Mouse (Mus musculus) spleen, embryonic (tissue): ENCODE results near the gene Gm20388.

Experiments used
- CTCF ChIA-PET: fragments of 350-600 bp; sonication (Branson Sonifier 250); formaldehyde crosslinking; loops from one replicate; lab custom pipeline; 2022; lab: Charles Lee

Gene Gm20388

DNA sequence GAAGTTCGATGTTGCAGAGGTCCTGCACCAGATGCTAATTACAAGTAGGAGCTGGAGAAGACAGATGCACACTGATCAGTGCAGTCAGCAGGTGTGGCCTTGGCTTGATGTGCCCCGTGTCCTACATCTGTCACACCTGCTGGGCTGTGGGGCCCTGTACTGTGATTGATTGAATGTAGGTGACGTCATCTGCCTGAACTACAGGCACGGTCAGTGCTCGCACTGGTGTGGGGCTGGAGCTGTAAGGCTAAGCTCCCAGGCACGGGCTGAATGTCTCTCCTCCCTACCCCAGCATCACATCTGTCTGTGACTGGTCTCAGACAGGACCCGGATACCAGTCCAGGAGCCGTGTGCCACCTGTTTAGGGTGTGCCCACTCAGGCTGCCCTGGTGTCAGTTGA, 3870.6 kb downstream of the Gm20388 start:
- CTCF ChIA-PET = no interaction called here

DNA sequence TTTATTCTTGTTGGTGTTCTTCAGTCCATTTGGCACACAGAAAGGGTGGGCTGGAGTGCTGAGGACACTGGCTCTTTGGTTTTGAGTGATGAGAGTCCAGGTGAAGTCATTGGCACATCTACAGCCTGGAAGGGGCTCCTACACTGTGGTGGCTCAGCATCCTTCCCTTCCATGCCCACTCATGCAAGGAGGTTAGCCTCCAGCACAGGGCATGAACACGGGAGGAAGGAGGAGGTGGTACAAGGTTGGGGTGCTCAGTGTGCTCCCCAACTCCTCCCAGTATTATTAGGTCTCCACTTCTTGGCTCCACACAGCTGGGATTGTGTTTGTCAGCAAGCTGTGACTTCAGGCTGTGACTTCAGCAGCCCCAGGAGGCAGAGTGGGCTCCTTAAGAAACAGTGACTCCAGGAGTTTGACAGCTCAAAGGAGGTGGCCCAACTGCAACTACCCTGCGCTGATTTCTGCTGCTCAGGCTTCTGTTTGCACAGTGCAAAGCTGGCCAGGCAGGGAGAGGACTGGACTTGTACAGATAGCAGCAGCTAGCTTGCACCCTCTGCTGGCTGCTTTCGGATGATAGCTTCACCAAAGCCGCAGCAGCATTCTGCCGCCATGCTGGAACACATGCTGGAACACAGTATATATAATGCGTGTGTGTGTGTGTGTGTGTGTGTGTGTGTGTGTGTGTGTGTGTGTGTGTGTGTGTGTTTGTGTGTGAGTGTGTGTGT, 3873.0 kb downstream of the Gm20388 start:
- CTCF ChIA-PET = no interaction called here

DNA sequence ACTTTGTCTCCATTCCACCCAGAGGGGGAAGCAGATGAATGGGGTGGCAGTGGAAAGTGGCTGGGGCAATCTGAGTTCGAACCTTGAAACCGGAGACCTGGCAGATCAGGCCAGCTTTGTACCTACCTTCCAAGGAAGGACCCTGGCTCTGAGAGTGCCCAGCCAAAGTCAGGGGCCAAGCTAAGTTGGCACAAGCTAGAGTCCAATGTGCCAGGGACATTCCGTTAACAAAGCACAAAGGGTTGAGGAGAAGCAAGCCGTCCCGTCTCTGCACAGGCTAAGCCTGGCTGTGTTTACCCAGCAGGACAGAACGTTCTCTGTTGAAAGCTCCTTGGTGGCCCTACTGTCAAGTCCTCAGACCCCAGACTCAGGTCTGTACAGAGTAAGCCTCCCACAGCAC, 3875.5 kb downstream of the Gm20388 start:
- CTCF ChIA-PET = no interaction called here

DNA sequence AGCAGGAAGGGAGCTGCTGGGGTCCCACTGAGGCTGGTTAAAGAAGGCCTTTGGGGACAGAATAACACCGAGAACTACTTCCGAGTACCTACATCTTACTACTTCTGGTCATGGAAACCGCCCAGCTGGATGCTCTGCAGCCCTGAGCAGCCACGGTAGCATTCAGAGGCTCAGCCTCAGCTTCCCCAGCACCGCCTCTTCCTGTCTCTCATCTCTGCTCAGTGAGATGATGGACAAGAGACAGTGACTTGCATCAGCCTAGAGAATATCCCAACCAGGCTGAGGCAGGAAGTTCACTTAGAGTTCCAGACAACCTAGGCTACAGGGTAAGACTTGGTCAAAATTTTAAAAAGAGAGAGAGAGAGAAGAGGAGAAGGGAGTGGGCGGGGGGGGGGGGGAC, 3876.0 kb downstream of the Gm20388 start:
- CTCF ChIA-PET = no interaction called here

DNA sequence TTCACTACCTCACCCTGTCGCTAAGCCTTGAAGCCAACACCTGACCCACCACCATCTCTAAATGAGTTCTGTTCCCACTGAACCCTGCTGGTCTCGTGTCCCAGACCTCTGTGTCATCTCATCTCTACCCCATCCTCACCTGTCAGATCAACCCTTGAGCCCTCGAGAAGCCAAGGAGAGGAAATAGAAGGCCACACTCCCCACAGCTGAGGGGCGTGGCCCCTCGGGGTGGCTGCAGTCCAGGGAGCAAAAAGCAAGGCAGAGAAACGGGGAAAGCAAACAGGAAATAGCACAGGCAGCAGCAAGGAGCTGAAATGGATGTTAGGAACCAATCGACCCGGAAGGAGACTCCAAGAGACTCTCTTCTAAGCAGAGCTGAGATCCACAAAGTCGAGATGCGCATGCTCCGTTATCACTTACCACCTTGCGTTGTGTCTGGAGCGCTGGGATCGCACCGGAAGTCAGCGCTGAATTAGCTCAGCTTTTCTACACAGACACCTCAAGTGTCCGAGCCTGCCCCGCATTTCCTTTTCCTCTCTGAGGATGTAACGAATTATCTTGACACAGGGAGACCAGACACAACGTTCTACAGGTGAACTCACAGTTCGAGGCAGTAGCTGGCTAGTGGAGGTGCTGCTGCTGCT, 3876.7 kb downstream of the Gm20388 start:
- CTCF ChIA-PET = no interaction called here

DNA sequence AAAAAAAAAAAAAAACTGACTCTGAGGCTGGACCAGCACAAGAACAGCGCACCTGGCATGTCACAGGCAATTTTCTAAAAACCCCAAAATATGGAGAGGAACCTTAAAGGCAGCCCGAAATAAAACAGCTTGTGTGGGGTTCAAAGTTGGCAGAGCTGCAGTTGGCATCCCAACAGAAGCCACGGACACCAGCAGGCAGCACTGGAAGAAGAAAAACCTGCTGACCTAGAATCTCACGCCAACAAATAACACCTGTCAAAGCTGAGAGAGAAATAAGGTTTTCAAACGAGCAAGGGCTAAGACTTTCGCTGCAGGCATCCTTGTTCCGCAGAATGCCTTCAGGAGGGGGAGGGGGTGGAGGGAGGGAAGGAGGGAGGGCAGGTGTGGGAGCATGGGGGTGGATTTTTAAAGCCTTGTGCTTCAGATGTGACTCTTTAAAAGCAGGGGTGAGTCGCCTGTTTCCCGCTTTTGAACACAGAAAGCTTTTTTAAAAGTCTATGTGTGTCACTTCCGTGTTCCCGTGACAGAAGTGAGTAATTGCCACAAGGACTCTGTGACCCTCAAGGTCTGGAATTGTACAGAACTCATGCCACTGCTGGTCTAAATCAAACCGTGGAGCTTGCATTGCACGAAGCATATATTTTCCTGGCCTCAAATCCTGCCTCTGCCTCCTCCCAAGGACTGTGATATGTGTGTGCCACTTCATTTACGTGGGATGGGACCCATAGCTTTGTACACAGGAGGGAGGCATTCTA, 3878.0 kb downstream of the Gm20388 start:
- CTCF ChIA-PET = interaction anchor here (0.6 kb wide), 1 partner anchor 453 kb away, joined by 10 read pairs; no protein-coding TSS in a partner anchor

DNA sequence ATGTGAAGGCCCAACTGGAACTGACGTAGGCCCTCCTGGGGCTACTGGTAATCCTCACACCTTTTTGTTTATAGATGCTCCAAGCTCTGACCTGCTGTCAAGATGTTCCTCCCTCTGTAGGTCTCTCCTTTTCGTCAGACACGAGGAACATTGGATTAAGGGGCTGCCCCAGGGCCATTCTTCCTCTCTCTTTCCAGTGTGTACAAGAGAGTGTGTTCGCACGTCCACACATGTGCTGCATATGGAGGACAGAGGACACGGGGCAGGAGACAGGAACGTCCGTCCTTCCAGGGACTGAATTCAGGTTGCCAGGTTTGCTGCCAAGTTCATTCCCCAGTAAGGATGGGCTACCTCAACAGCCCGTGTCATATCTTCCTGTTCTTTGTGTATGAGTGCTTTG, 3878.8 kb downstream of the Gm20388 start:
- CTCF ChIA-PET = no interaction called here

DNA sequence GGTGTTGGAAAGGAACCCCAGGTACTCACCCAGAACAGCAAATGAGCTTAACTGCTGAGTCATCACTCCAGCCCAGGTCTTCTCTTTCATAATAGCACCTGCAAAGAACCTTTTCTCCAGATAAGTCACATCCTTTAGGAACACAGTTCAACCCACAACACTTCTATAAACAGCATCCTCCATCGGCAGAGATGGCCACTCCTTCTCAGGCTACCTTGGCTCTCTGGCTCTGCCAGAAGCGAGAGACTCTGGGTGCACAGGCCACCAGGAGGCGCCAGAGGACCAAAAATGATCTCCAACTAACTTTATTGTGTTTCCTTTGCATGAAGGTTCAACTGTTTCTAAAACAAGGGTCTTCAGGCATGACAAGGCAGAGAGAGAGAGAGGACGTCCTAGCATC, 3879.3 kb downstream of the Gm20388 start:
- CTCF ChIA-PET = no interaction called here

DNA sequence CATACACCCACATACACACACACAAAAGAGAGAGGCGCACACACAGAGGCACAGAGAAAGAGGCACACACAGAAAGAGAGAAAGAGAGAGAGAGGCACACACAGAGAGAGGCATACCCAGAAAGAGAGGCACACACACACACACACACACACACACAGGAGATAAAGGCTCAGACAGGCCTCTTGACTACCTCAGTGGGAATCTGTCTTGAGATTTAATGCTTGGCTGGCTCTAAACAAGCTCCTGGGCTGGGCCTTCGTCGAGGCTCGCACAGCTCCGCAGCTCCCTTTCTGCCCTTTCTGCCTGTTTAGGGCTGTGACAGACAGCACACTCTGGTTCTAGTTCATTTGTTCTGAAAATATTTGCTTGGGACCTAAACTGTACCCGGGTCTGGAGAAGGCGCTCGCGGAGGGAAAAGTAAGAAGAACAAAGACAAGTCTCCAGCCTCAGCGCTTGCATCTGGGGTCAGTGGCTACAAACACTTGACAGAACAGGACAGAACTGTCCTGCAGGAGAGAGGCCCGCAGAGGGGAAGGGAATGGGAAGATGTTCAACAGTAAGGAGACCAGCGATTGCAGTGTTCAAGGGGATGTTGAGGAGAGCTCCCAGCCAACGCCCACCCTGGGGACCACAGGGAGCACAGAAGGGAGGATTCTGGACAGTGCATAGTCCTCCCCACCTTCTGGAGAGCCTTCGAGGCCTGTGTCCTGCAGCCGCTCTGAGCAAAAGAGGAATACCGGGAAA, 3880.6 kb downstream of the Gm20388 start:
- CTCF ChIA-PET = no interaction called here

DNA sequence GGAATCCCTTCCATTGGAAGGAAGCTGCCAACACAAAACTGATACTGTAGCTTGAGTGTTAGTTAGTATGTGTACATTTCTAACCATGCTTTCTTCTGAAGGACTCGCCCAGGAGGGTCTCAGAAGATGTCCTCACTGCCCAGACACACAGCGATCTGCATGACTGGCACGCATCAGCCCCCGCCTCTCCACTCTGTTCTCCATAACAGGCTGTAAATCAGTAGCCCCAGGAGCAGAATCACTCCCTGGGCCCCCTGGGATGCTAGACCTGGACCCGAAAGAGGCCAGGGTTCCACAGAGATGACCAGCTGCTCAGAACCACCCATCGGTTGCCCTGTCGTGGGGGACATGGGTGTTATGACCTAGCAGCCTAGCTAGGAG, 3881.2 kb downstream of the Gm20388 start:
- CTCF ChIA-PET = no interaction called here

DNA sequence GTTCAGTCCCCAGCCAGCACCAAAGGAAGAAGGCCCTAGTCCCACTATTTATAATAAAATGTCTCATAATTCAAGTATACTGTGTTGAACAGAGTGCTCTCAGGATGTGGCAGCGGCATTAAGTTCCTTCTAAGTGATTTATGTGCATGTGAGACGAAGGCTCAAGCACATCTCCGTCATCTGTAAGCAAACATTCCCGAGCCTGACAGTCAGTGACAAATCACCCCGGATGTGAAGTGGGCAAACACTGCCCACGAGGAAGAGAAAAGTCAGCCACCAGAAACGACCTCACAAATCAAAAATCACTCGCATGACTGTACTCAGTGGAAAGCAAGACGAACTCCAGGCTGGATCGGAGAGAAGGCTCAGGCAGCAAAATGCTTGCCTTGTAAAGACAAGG, 3883.3 kb downstream of the Gm20388 start:
- CTCF ChIA-PET = no interaction called here

DNA sequence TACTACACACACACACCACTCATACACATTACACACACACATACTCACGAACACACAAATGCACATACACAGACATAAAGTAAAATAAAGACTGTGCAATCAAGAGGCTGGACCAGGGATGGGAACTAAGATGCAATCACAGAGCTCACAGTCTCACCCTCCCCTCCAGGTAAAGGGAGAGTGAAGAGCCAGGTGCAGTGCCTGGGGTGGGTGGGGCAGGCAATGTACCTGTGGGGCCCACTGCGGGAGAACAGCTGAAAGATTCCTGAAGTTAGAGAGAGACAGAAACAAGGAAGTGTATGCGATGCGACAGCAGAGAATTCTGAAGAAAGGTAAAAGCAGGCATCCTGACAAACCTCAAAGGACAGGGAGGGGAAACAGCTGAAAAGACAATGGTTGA, 3884.1 kb downstream of the Gm20388 start:
- CTCF ChIA-PET = no interaction called here

DNA sequence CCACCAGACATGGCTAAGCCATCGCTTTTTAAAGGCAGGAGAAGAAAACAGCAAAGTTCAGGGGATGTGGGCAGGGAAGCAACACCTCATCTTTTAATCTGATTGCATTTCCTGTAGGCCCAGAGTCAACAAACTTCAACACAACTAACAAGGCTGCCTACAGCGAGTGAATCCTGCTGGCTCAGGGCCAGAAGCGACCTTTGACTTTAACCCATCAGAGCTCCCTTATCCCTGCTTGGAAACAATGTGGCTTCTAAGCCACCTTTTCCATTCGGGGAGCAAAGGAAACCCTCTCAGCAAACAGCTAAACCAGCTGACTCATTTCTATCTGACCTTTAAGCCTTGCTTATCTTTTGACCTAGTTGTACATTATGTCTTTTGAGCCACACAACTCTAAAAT, 3886.1 kb downstream of the Gm20388 start:
- CTCF ChIA-PET = no interaction called here

DNA sequence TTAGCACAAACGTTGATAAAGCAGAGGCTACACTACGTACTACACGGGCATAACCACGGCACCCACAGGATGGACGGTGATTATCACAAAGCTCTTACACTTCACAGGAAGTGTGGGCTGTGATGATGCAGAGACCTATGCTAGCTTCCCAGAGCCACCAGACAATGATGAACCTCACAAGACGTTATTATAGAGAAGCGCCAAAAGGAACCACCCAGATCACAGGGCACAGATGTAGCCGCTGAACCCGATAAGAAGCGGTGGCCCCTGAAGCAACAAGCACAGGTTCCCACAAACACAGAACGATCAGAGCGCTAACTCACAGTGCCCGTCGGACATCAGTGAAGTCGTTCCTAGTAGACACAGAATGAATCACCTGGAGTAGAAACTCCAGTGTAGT, 3887.3 kb downstream of the Gm20388 start:
- CTCF ChIA-PET = no interaction called here

DNA sequence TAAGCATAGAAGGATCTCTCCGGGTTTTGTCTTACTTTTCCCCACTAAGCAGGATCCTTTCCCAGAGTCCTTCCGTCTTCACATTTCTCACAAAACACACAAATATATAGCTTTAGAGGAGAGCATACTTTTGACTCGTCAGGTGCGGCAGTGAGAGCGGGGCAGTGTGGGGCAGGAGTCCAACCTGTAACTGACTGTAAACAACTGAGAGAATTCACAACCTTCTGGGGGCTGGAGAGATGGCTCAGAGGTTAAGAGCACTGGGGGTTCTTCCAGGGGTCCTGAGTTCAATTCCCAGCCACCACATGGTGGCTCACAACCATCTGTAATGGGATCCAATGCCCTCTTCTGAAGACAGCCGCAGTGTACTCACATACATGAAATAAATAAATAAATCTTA, 3888.8 kb downstream of the Gm20388 start:
- CTCF ChIA-PET = no interaction called here

DNA sequence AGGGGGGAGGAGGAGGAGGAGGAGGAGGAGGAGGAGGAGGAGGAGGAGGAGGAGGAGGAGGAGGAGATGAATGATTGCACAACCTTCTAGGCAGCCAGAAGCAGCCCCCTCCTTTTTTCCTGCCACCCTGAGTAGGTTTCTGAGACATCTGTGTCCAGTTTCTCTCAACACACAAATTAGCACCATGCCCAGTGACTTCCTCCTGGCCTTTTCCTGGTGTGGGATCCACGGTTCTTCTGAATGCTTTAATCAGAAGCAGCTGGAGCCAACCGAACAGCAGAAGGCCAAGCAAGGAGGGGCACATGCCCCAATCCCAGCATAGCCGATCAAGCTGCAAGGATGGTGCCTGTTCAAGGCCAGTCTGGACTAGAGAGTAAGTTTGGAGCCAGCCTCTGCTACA, 3889.2 kb downstream of the Gm20388 start:
- CTCF ChIA-PET = no interaction called here

DNA sequence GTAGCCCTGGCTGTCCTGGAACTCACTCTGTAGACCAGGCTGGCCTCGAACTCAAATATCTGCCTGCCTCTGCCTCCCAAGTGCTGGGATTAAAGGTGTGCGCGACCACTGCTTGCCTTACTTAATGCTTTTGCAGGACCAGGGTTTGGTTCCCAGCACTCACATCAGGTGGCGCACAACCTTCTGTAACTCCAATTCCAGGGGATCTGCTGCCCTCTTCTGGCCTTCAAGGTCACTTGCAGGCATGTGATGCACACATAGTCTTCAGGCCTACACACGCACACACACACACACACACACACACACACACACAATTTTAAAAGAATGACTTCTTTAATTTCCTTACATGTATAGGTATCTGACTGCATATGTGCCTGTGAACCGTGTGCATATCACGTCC, 3890.2 kb downstream of the Gm20388 start:
- CTCF ChIA-PET = no interaction called here

DNA sequence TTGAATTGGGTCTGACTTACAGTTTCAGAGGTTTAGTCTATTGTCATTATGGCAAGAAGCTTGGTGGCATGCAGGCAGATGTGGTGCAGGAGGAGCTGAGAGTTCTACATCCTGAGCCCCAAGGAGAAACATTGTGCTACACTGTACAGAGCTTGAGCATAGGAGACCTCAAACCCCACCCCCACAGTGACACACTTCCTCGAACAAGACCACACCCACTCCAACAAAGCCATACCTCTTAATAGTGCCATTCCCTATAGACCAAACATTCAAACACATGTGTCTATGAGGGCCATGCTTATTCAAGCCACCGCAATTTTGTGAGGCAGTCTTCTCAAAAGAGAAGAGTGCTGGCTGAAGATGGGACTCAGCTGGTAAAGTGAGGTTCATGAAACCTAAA, 3890.9 kb downstream of the Gm20388 start:
- CTCF ChIA-PET = no interaction called here

DNA sequence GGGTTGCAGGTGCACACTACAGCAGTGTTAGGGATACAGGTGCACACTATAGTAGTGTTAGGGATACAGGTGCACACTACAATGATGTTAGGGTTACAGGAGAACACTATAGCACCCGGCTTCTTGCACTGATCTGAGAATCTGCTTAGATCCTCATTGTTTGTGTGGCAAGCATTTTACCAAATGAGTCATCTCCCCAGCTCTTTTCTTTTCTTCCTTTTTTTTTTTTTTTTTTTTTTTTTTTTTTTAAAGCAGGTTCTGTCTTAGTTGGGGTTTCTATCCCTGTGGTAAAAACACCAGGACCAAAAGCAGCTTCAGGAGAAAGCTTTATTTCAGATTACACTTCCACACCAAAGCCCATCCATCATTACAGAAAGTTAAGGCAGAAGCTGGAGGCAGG, 3893.0 kb downstream of the Gm20388 start:
- CTCF ChIA-PET = no interaction called here

DNA sequence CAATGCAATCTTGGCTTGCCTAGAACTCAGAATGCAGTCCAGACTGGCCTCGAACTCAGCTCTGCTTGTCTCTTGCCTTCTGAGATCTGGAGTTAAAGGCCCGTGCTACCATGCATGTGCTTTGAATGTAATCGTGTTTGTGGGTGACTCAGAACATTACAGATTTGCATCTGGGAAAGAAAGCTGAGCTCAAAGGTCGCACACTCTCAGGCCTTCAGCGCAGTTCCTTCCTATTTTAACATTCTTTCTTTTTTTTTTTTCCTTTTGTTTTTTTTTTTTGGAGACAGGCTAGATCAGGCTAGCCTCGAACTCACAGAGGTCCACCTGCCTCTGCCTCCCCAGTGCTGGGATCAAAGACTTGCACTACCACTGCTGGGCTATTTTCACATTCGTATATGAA, 3893.9 kb downstream of the Gm20388 start:
- CTCF ChIA-PET = interaction anchor here (0.8 kb wide), 1 partner anchor 1583 kb away, joined by 3 read pairs; no protein-coding TSS in a partner anchor

DNA sequence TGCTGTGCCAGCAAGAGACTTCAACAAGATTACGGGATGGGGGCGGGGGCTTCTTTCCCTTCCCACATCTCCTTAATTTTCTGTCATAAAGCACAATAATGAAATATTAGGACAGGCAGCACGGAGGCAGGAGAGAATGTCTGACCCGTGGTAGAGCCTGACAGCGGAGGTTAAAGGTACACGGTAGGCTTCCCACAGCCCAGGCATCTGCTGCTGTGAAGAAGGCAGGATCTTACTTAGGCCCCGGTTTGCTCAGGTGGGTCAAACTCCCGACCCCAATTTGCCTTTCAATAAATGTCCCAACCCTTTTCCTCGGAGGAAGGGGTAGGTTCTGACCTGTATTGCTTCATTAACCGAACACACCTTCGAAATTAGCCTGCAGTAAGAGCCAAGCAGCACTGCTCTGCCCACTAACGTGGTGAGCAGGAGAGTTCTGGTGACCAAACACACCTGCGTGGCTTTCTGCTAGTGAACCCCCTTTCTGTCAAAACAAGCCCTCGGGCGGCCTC, 3894.6 kb downstream of the Gm20388 start:
- CTCF ChIA-PET = no interaction called here
